Mouse (Mus musculus) skeletal muscle tissue, postnatal 0 days (tissue): Measurements from ENCODE around the gene Trim9. TPM values are rescaled to one million over a fixed set of nuclear protein-coding genes. Genes with fewer than 3 reads are reported as not detected.

Source experiments
- polyA plus RNA-seq: library from polyadenylated mRNA; unstranded; fragments of >200 nt; fragmentation: Nextera tagmentation; extraction: Ambion mirVana; gene quantifications from 2 replicates; pipeline ENCODE4 v1.2.1, GENCODE M21; 2015

Trim9 gene
- polyA plus RNA-seq: 0.23 and 0.26 TPM in 2 replicates

DNA sequence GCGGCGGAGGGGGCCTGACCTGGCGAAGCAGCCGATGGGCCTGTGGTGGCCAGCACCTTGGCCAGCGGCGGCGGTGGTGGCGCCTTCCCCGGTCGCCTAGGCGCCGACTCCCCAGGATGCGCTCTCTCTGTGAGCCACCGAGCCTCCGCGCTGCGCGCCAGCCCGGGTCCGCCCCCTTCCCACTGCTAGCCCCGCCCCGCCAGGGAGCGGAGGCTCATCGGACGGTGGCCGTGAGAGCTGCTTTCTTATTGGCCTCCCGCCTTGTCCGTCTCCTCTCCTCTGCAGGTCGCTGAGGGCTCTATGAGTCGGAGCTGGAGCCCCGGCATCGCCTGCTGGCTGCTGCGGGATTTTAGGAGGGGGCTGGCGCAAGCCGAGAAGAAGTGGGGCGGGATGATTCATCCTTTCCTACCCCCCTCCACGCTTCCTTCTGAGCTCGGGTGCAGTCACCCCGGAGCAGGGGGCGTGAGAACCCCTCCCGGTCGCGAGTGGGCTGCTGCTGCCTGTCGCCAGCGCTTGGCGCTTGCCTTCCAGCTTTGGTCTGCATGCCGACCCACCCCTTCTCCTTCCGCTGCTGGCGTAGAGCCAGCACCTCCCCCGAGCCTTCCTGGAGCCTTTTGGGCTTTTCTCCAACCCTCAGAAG, at the start of gene Trim9:
Gene Trim9 (minus strand): TSS at position 413 of the 640 bp plus-strand sequence.

DNA sequence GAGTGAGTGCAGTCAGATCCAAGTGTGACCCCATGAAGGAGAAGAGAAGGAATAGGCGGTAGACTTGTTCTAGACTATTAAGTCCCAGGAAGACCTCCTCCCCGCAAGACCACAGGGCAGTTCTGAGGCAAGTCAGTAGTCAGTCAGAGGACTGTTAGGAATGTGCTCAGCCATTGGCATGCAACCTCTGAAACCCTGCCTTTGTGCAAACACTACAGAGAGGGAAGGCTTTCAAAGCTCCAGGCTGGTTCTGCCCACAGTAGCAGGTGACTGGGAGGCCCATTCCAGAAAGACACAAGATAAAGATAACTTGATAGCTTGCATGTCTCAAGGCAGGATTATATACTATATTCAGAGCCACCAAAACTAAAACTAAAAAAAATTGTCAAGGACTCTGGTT, 116.1 kb downstream of the Trim9 start, which contains the start of gene Pygl:
Gene Pygl (minus strand): TSS at position 195 of the 400 bp plus-strand sequence.

Other genes with a start within 250 kb of the Trim9 start
- gene Nin, start 233.9 kb downstream of the Trim9 start, polyA plus RNA-seq: 4.2 and 4.9 TPM in 2 replicates
- 0.55 TPM in 1 of 2 replicates, not detected in the other for gene Abhd12b, start 193.5 kb downstream of the Trim9 start, polyA plus RNA-seq
- gene Pygl, start 116.1 kb downstream of the Trim9 start, polyA plus RNA-seq: 7.4 and 17.8 TPM in 2 replicates
- gene Tmx1, start 105.5 kb upstream of the Trim9 start, polyA plus RNA-seq: 30.1 and 35.0 TPM in 2 replicates